Mouse (Mus musculus) kidney, postnatal 0 days (tissue): ENCODE data around the gene Zbp1. TPM values are rescaled to one million over a fixed set of nuclear protein-coding genes. Genes with fewer than 3 reads are reported as not detected.

ENCODE experiments used
- ATAC-seq: fragments of 200-750 bp; cut with Nextera tagmentation; replicated peaks from 2 replicates; pipeline ENCODE4 v1.8.0; 2017; ENCODE audit warnings: low read depth, moderate number of reproducible peaks, moderate TSS enrichment, moderate library complexity; ENCODE audit not compliant: low FRiP score
- DNase-seq: peaks from one replicate; pipeline ENCODE4 v3.0.0-alpha.2; 2016; ENCODE audit warnings: low spot score
- H3K27ac ChIP-seq: fragments of 300-500 bp; sonication (generic); 2 replicates; pipeline ENCODE4 v1.5.1; 2014; ENCODE audit warnings: mild to moderate bottlenecking
- H3K27me3 ChIP-seq: fragments of 300-500 bp; sonication (generic); 2 replicates; pipeline ENCODE4 v1.6.1; 2014; ENCODE audit warnings: low read length, mixed read lengths; ENCODE audit not compliant: insufficient read depth
- H3K36me3 ChIP-seq: fragments of 300-500 bp; sonication (generic); 2 replicates; pipeline ENCODE4 v1.6.1; 2014; ENCODE audit warnings: low read length, mixed read lengths; ENCODE audit not compliant: insufficient read depth
- H3K4me1 ChIP-seq: fragments of 300-500 bp; sonication (generic); replicated peaks from 2 replicates; pipeline ENCODE4 v1.6.1; 2014; ENCODE audit warnings: antibody characterized with exemption, low read length, mixed read lengths; ENCODE audit not compliant: insufficient read depth
- H3K4me2 ChIP-seq: fragments of 300-500 bp; sonication (generic); 2 replicates; pipeline ENCODE4 v1.6.1; 2014; ENCODE audit warnings: mild to moderate bottlenecking, low read length, moderate library complexity, mixed read lengths
- H3K4me3 ChIP-seq: fragments of 300-500 bp; sonication (generic); replicated peaks from 2 replicates; pipeline ENCODE4 v1.5.1; 2014; ENCODE audit warnings: low read depth, low read length
- H3K9ac ChIP-seq: fragments of 300-500 bp; sonication (generic); 2 replicates; pipeline ENCODE4 v1.6.1; 2014; ENCODE audit warnings: low read depth, low read length
- H3K9me3 ChIP-seq: fragments of 300-500 bp; sonication (generic); replicated peaks from 2 replicates; pipeline ENCODE4 v1.6.1; 2016; ENCODE audit warnings: low read length, inconsistent platforms, mixed read lengths
- CTCF ChIP-seq: IDR thresholded peaks from 2 replicates; pipeline ENCODE4 v1.5.1; 2016; ENCODE audit warnings: antibody characterized with exemption, low read depth, mild to moderate bottlenecking, moderate library complexity
- WGBS: fragments of 180-500 bp; shearing (Covaris S2); extraction: QIAGEN DNeasy Blood & Tissue Kit; methylation state at CpG from one replicate; pipeline ENCODE4 v1.1.7; 2014; 5-methylcytosine and 5-hydroxymethylcytosine counted together
- polyA plus RNA-seq: library from polyadenylated mRNA; unstranded; fragments of >200 nt; fragmentation: Nextera tagmentation; extraction: Ambion mirVana; gene quantifications from 2 replicates; pipeline ENCODE4 v1.2.1, GENCODE M21; 2015

The Zbp1 gene
- polyA plus RNA-seq, 1 experiment from 2014 or later = 1.7 TPM

- WGBS = 66% methylated on average over 8 of the region's 8 CpGs
- H3K4me1 ChIP-seq = peaks cover 19% of the 10 kb centered on the region
- peak overlapping the region; percentile 58; the same call in 1 of the 2 replicates for H3K27ac ChIP-seq
- no peak for TF ChIP-seq CTCF
- ATAC-seq = peak; percentile 42; the same call in 1 of the 2 replicates
- no peak overlapping the region for H3K4me3 ChIP-seq
- no peak overlapping the region for H3K4me2 ChIP-seq
- H3K27me3 ChIP-seq = no peaks in the 10 kb centered on the region
- no peaks in the 10 kb centered on the region for H3K9me3 ChIP-seq
- no peaks in the 10 kb centered on the region for H3K36me3 ChIP-seq
- H3K9ac ChIP-seq = no peak overlapping the region
- no peak for DNase-seq
Observed at GRCm38 (mm10) chr2:173177951-173178350, 40.8 kb downstream of the Zbp1 start.

- no peak overlapping the region for H3K4me2 ChIP-seq
- DNase-seq (no peak), ATAC-seq (no peak)
- peak overlapping the region; percentile 58; the same call in 1 of the 2 replicates for H3K27ac ChIP-seq
- H3K4me3 ChIP-seq = no peak overlapping the region
- no peaks in the 10 kb centered on the region for H3K27me3 ChIP-seq
- H3K9me3 ChIP-seq = no peaks in the 10 kb centered on the region
- TF ChIP-seq CTCF = no peak
- no peak overlapping the region for H3K9ac ChIP-seq
- 70% methylated on average over 5 of the region's 5 CpGs for WGBS
- no peaks in the 10 kb centered on the region for H3K36me3 ChIP-seq
- peaks cover 23% of the 10 kb centered on the region for H3K4me1 ChIP-seq
Observed at GRCm38 (mm10) chr2:173177481-173177880, 41.2 kb downstream of the Zbp1 start.

- DNase-seq (no peak), ATAC-seq (no peak)
- no peaks in the 10 kb centered on the region for H3K27me3 ChIP-seq
Observed at GRCm38 (mm10) chr2:173175703-173176102, 43.0 kb downstream of the Zbp1 start.

GRCm38 (mm10) chr2:173174569-173174968 lies 44.2 kb downstream of the Zbp1 start:
- TF ChIP-seq CTCF = no peak
- no peak overlapping the region for H3K4me3 ChIP-seq
- no peak overlapping the region for H3K9ac ChIP-seq
- no peak for ATAC-seq
- peak overlapping the region; percentile 96 for H3K27ac ChIP-seq
- 40% methylated on average over 1 of the region's 1 CpGs for WGBS
- DNase-seq = no peak
- no peak overlapping the region for H3K4me2 ChIP-seq
- no peaks in the 10 kb centered on the region for H3K27me3 ChIP-seq
- no peaks in the 10 kb centered on the region for H3K36me3 ChIP-seq
- no peaks in the 10 kb centered on the region for H3K9me3 ChIP-seq
- peaks cover 39% of the 10 kb centered on the region for H3K4me1 ChIP-seq

More at GRCm38 (mm10) chr2:173175703-173176102, 43.0 kb downstream of the Zbp1 start:
- Histone ChIP-seq H3K4me1 (peaks cover 39% of the 10 kb centered on the region), H3K36me3 (no peaks in the 10 kb centered on the region), H3K27ac (no peak overlapping the region), H3K4me2 (no peak overlapping the region), H3K9me3 (no peaks in the 10 kb centered on the region), H3K9ac (no peak overlapping the region), H3K4me3 (no peak overlapping the region)
- peak; percentile 23; the same call in 1 of the 2 replicates for TF ChIP-seq CTCF
- WGBS = 90% methylated on average over 5 of the region's 5 CpGs

- peak overlapping the region; percentile 20 for H3K4me3 ChIP-seq
Observed at GRCm38 (mm10) chr2:173173521-173174511, 44.9 kb downstream of the Zbp1 start.

GRCm38 (mm10) chr2:173173008-173173407 lies 45.7 kb downstream of the Zbp1 start:
- TF ChIP-seq CTCF = no peak
- Histone ChIP-seq H3K27me3 (0 out of 2 replicates have a peak, but pooled peaks cover 2% of the 10 kb centered on the region), H3K4me1 (peaks cover 39% of the 10 kb centered on the region), H3K9me3 (no peaks in the 10 kb centered on the region), H3K27ac (peak overlapping the region; percentile 96), H3K4me3 (no peak overlapping the region), H3K36me3 (no peaks in the 10 kb centered on the region), H3K9ac (no peak overlapping the region), H3K4me2 (peak overlapping the region; percentile 51; the same call in 1 of the 2 replicates)
- peak; percentile 37 for DNase-seq
- no peak for ATAC-seq
- WGBS = 42% methylated on average over 2 of the region's 2 CpGs

More at GRCm38 (mm10) chr2:173173521-173174511, 44.9 kb downstream of the Zbp1 start:
- peaks cover 39% of the 10 kb centered on the region for H3K4me1 ChIP-seq
- no peaks in the 10 kb centered on the region for H3K36me3 ChIP-seq
- H3K27me3 ChIP-seq = 0 out of 2 replicates have a peak, but pooled peaks cover 2% of the 10 kb centered on the region
- WGBS = 4% methylated on average over 22 of the region's 22 CpGs
- DNase-seq (peak; percentile 94), ATAC-seq (peak; percentile 71)
- peak overlapping the region; percentile 57; the same call in 1 of the 2 replicates for H3K9ac ChIP-seq
- peak overlapping the region; percentile 96 for H3K27ac ChIP-seq
- no peak for TF ChIP-seq CTCF
- H3K4me2 ChIP-seq = peak overlapping the region; percentile 51
- H3K9me3 ChIP-seq = no peaks in the 10 kb centered on the region
